Mouse (Mus musculus) C2C12 (cell line): ENCODE measurements around the gene Hecw2. TPM values are rescaled to one million over a fixed set of nuclear protein-coding genes. Genes with fewer than 3 reads are reported as not detected.

Experiments used
- H3K27me3 ChIP-seq: one replicate; pipeline ENCODE4 v1.6.1; 2011; ENCODE audit not compliant: control insufficient read depth, insufficient read depth, insufficient read length
- H3K36me3 ChIP-seq: one replicate; pipeline ENCODE4 v1.6.1; 2011; ENCODE audit not compliant: control insufficient read depth, insufficient read depth
- H3K4me3 ChIP-seq: one replicate; pipeline ENCODE4 v1.5.1; 2011; ENCODE audit warnings: mild to moderate bottlenecking, control low read depth; ENCODE audit not compliant: poor library complexity, insufficient read depth, severe bottlenecking
- H3K79me2 ChIP-seq: one replicate; pipeline ENCODE4 v1.6.1; 2011; ENCODE audit not compliant: control insufficient read depth, insufficient read depth
- H3K79me3 ChIP-seq: one replicate; pipeline ENCODE4 v1.6.1; 2011; ENCODE audit warnings: low read depth, control low read depth
- H3ac ChIP-seq: one replicate; pipeline ENCODE3; 2011; ENCODE audit warnings: low read depth; ENCODE audit not compliant: control insufficient read depth, insufficient read length
- CEBPB ChIP-seq: IDR thresholded peaks from one replicate; pipeline ENCODE4 v1.6.1; 2011; ENCODE audit warnings: low read depth, mild to moderate bottlenecking, control low read depth, moderate library complexity
- CTCF ChIP-seq: IDR thresholded peaks from one replicate; pipeline ENCODE4 v1.5.1; 2011; ENCODE audit not compliant: control insufficient read depth, insufficient read depth, insufficient read length
- FOSL1 ChIP-seq: IDR thresholded peaks from one replicate; pipeline ENCODE4 v1.8.0; 2011; ENCODE audit warnings: mild to moderate bottlenecking, low read length; ENCODE audit not compliant: poor library complexity, insufficient read depth, severe bottlenecking
- MAX ChIP-seq: IDR thresholded peaks from one replicate; pipeline ENCODE4 v1.6.1; 2011; ENCODE audit warnings: mild to moderate bottlenecking, control low read depth
- MYOD1 ChIP-seq: IDR thresholded peaks from one replicate; pipeline ENCODE4 v1.6.1; 2011; ENCODE audit warnings: low read depth; ENCODE audit not compliant: control insufficient read depth, insufficient read length
- MYOG ChIP-seq: IDR thresholded peaks from one replicate; pipeline ENCODE4 v1.6.1; 2011; ENCODE audit not compliant: control insufficient read depth, insufficient read length; ENCODE audit errors: extremely low read depth
- USF1 ChIP-seq: IDR thresholded peaks from one replicate; pipeline ENCODE4 v1.6.1; 2011; ENCODE audit warnings: low read depth, mild to moderate bottlenecking, control low read depth, moderate library complexity
- polyA plus RNA-seq: library from polyadenylated mRNA; unstranded; fragments of >200 nt; fragmentation: generic; extraction: Trizol; gene quantifications from one replicate; pipeline ENCODE4 v1.2.1, GENCODE M21; 2012; ENCODE audit warnings: missing spikeins

Gene Hecw2
- polyA plus RNA-seq, 1 experiment, result 1.2 TPM

- no peak overlapping the region for H3ac ChIP-seq
- H3K27me3 ChIP-seq, result no peaks in the 10 kb centered on the region
- H3K79me3 ChIP-seq, result no peaks in the 10 kb centered on the region
- no peak for TF ChIP-seq CTCF
- TF ChIP-seq USF1, result no peak
- TF ChIP-seq FOSL1, result no peak
- TF ChIP-seq CEBPB, result no peak
- TF ChIP-seq MYOD1, result no peak
- TF ChIP-seq MAX, result no peak
- no peak for TF ChIP-seq MYOG
- no peak overlapping the region for H3K4me3 ChIP-seq
- no peaks in the 10 kb centered on the region for H3K79me2 ChIP-seq
- no peaks in the 10 kb centered on the region for H3K36me3 ChIP-seq
These were observed 380.8 kb downstream of the Hecw2 start for GRCm38 (mm10) chr1:53814077-53814705.

DNA sequence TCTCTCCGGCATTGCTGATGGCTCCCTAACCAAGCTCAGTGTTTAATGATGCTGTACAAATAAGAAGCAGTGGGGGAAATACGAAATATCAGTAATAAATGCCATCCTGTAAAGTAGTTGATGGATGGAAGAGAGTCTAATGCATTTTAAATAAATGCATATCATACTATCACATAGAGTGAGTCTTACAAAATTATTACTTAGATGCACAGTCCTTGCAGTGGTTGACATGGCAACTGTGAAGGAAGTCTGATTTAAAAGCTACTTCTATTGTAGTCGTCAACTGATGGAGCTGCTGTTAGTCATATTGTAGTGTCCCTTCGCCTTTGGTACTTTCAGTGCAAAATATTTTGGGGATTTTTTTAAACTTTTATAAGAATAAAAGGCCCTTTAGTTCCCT lies 383.0 kb downstream of the Hecw2 start:
- Histone ChIP-seq H3K79me3 (no peaks in the 10 kb centered on the region), H3K4me3 (no peak overlapping the region), H3ac (no peak overlapping the region), H3K79me2 (no peaks in the 10 kb centered on the region), H3K27me3 (no peaks in the 10 kb centered on the region), H3K36me3 (no peaks in the 10 kb centered on the region)
- TF ChIP-seq CEBPB (no peak), CTCF (no peak), MYOD1 (no peak), MYOG (no peak), MAX (no peak)

GRCm38 (mm10) chr1:53808229-53808628 lies 386.7 kb downstream of the Hecw2 start:
- H3K36me3 ChIP-seq, result no peaks in the 10 kb centered on the region
- TF ChIP-seq USF1 (no peak), MYOG (no peak), CEBPB (no peak)
- no peak overlapping the region for H3ac ChIP-seq
- H3K79me3 ChIP-seq, result no peaks in the 10 kb centered on the region
- no peaks in the 10 kb centered on the region for H3K27me3 ChIP-seq
- no peaks in the 10 kb centered on the region for H3K79me2 ChIP-seq
- H3K4me3 ChIP-seq, result no peak overlapping the region

GRCm38 (mm10) chr1:53797811-53798210 lies 397.2 kb downstream of the Hecw2 start:
- Histone ChIP-seq H3K4me3 (no peak overlapping the region), H3K27me3 (no peaks in the 10 kb centered on the region), H3ac (no peak overlapping the region), H3K36me3 (no peaks in the 10 kb centered on the region), H3K79me3 (no peaks in the 10 kb centered on the region), H3K79me2 (no peaks in the 10 kb centered on the region)
- no peak for TF ChIP-seq USF1

DNA sequence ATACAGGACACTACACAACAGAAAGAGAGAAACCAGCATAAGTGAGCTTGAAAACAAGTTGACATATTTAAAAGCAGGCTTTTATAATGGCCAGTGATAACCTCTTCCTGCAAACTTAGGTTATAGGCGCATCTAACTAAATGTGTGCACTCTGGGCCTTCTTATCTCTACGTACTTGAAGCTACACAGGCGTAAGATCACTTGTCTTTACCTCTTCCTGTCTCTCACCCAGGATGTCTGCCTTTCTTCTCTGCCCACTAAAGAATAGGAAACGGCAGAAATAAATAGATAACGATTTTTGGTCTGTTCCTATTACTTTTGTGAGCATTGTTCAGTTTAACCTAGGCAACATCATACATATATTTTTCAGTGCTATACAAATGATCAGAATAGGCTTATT lies 397.9 kb downstream of the Hecw2 start:
- H3K79me2 ChIP-seq, result no peaks in the 10 kb centered on the region
- no peaks in the 10 kb centered on the region for H3K27me3 ChIP-seq
- H3K4me3 ChIP-seq, result no peak overlapping the region
- TF ChIP-seq MYOD1 (no peak), MYOG (no peak), CEBPB (no peak), USF1 (no peak), FOSL1 (no peak), CTCF (no peak), MAX (no peak)
- H3K36me3 ChIP-seq, result no peaks in the 10 kb centered on the region
- H3ac ChIP-seq, result no peak overlapping the region
- no peaks in the 10 kb centered on the region for H3K79me3 ChIP-seq

GRCm38 (mm10) chr1:53796271-53796670 lies 398.7 kb downstream of the Hecw2 start:
- TF ChIP-seq MYOG (no peak), CEBPB (no peak), USF1 (no peak), MYOD1 (no peak), CTCF (no peak), FOSL1 (no peak), MAX (no peak)
- Histone ChIP-seq H3ac (no peak overlapping the region), H3K79me2 (no peaks in the 10 kb centered on the region), H3K27me3 (no peaks in the 10 kb centered on the region), H3K36me3 (no peaks in the 10 kb centered on the region), H3K79me3 (no peaks in the 10 kb centered on the region), H3K4me3 (no peak overlapping the region)
